Comparison of ENCODE assay signal across 23 mouse cellular contexts in genomic region chr11:117216713-117217112, GRCm38 (mm10). TPM values are rescaled to one million over a fixed set of nuclear protein-coding genes. Genes with fewer than 3 reads are reported as not detected.
DNase-seq lines count a peak whose midpoint lies in the region; TF ChIP-seq lines count a peak whose summit lies in the region.
"Had no signal": no experiment of that assay in that cellular context is flagged by ENCODE, and none has a peak within 500 bp of the region (broad histone marks: within the 10 kb centered on the region; RNA-seq: fewer than 3 reads in every experiment).

No protein-coding gene starts in this region.

- peak overlapping the region; percentile 38 for H3K27ac ChIP-seq in gastrocnemius, adult 2 months
- H3K27ac ChIP-seq: heart, embryonic 15.5 days; hindbrain, embryonic 10.5 days; hindbrain, embryonic 13.5 days; intestine, embryonic 15.5 days had no signal

- no peaks in the 10 kb centered on the region for H3K36me3 ChIP-seq in C2C12 (ENCODE audit: control insufficient read depth, insufficient read depth)
- H3K36me3 ChIP-seq: G1E; heart, embryonic 12.5 days; heart, embryonic 15.5 days; hindbrain, embryonic 10.5 days; hindbrain, embryonic 13.5 days; intestine, embryonic 15.5 days had no signal

- no peaks in the 10 kb centered on the region for H3K79me2 ChIP-seq in C2C12 (ENCODE audit: control insufficient read depth, insufficient read depth)

- H3K27me3 ChIP-seq in C2C12 (ENCODE audit: control insufficient read depth, insufficient read depth, insufficient read length) = no peaks in the 10 kb centered on the region
- H3K27me3 ChIP-seq: heart, embryonic 12.5 days; heart, embryonic 15.5 days; hindbrain, embryonic 13.5 days; intestine, embryonic 15.5 days; Patski had no signal

- no peak overlapping the region for H3K4me3 ChIP-seq in gastrocnemius, adult 2 months
- H3K4me3 ChIP-seq in C2C12 (ENCODE audit: insufficient read depth, poor library complexity, severe bottlenecking) = no peak overlapping the region
- H3K4me3 ChIP-seq: heart, embryonic 12.5 days; heart, embryonic 15.5 days; hindbrain, embryonic 10.5 days; hindbrain, embryonic 13.5 days; intestine, embryonic 15.5 days had no signal

- H3ac ChIP-seq in C2C12 (ENCODE audit: control insufficient read depth, insufficient read length, low read depth) = no peak overlapping the region

- no peaks in the 10 kb centered on the region for H3K79me3 ChIP-seq in C2C12 (ENCODE audit: low read depth)

- intact Hi-C loops in gastrocnemius, adult 2 months (cut with DNase I) = no loop called here
- intact Hi-C loops in gastrocnemius, postnatal 14 days (cut with DNase I; ENCODE audit: low total_unique reads) = no loop called here

- no peak for DNase-seq in gastrocnemius, adult 2 months
- no peak for DNase-seq in gastrocnemius, postnatal 14 days
- DNase-seq in 3134 (ENCODE audit: extremely low read depth, insufficient read length, low spot score) (peak; percentile 77), NIH3T3 (ENCODE audit: low read depth) (peak; percentile 59)
- DNase-seq in spleen, postnatal 10 days (ENCODE audit: low spot score in 2 of 2) = no peak
- DNase-seq in cerebellum, postnatal 25 days = no peak
- DNase-seq: adrenal gland, postnatal 10 days; cerebellum, adult 18-20 months; cerebellum, adult 9-10 months; cerebellum, postnatal 14 days; gastrocnemius, postnatal 25 days; heart, adult 18-20 months; heart, postnatal 10 days; heart, postnatal 36 days; kidney, adult 11 months had no signal

- no peak for TF ChIP-seq CTCF in gastrocnemius, adult 2 months (IDR thresholded peaks at IDR 0.05)
- no peak for TF ChIP-seq CTCF in C2C12 (IDR thresholded peaks at IDR 0.05; ENCODE audit: control insufficient read depth, insufficient read depth, insufficient read length)

TF ChIP-seq in C2C12, 6 proteins besides CTCF, POLR2A, EP300 and RAD21:
- TF ChIP-seq FOSL1 (IDR thresholded peaks at IDR 0.05; ENCODE audit: insufficient read depth, low read length, poor library complexity, severe bottlenecking) (peak; percentile 48), MYOD1 (IDR thresholded peaks at IDR 0.05; ENCODE audit: control insufficient read depth, insufficient read length, low read depth) (peak; percentile 74), MAX (IDR thresholded peaks at IDR 0.05) (peak; percentile 32), USF1 (IDR thresholded peaks at IDR 0.05; ENCODE audit: low read depth) (no peak)

RNA-seq across cellular contexts. Expression of gene Sept9, which starts 17.3 kb away (rescaled TPM):
- 10 to 100 TPM; 11.5 to 13.6 TPM for total RNA-seq in gastrocnemius, adult 2 months (2021)
- 10 to 100 TPM; 27.2 to 34.0 TPM for total RNA-seq in gastrocnemius, postnatal 14 days (2021)
- polyA plus RNA-seq in C2C12 (2012; fragmentation: generic; extraction: Trizol) = 266 TPM

Comparison
In these comparisons a context has a peak if more than half of its experiments do, and no peak if none do; other contexts are left out.
1. DNase-seq: peak in 3134 (single experiment) and NIH3T3 (single experiment); none in gastrocnemius, adult 2 months (single experiment), gastrocnemius, postnatal 14 days (single experiment), spleen, postnatal 10 days (0 of 2) and cerebellum, postnatal 25 days (0 of 2).